Mouse (Mus musculus): ENCODE measurements at regions not wholly inside any gene's neighbourhood (a gene's known extent, or its start where the extent isn't known, plus 50 kb on each side); places are given as distances from the start of the nearest gene placed in this dataset.

DNA sequence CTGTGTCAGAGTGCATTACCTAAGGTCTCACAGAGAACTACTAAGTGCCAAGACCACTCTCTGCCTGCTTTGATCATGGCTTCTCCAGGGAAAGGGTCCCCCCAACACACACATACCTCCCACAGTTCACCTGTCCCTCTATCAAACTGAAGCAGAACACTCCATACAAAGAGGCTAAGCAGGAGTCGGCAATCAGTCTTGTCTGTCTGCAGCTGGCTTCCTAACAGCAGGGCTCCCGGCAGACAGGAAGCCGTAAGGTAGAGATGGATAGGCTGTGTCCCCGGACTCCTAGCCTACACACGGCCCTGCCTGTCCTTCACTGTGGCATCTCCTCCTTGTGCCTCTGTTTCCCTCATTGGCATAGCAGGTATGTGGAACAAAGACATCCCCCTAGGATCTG is 192.2 kb downstream of the Bcl11b start:
- DNase-seq (ENCODE audit: low spot score) (no peak), ATAC-seq (replicated peaks; ENCODE audit: insufficient number of reproducible peaks, low FRiP score, low TSS enrichment, low read depth) (no peak)
- peaks cover 10% of the 10 kb centered on the region for H3K4me1 ChIP-seq (ENCODE audit: control insufficient read depth, insufficient read depth, low read length)
- H3K9ac ChIP-seq (replicated peaks; ENCODE audit: low read length): no peak overlapping the region
- H3K9me3 ChIP-seq (replicated peaks; ENCODE audit: control insufficient read depth, low read length): no peaks in the 10 kb centered on the region
- no peak overlapping the region for H3K4me3 ChIP-seq (ENCODE audit: low read depth, low read length)
- no peak overlapping the region for H3K4me2 ChIP-seq (ENCODE audit: low read depth, low read length)
- 37% methylated on average over 5 of the region's 5 CpGs for WGBS
- no peak overlapping the region for H3K27ac ChIP-seq (replicated peaks; ENCODE audit: low read depth, low read length)
- H3K27me3 ChIP-seq (ENCODE audit: control insufficient read depth, insufficient read depth, low read length): no peaks in the 10 kb centered on the region
- H3K36me3 ChIP-seq (replicated peaks; ENCODE audit: control insufficient read depth, insufficient read depth, low read depth, low read length): no peaks in the 10 kb centered on the region

DNA sequence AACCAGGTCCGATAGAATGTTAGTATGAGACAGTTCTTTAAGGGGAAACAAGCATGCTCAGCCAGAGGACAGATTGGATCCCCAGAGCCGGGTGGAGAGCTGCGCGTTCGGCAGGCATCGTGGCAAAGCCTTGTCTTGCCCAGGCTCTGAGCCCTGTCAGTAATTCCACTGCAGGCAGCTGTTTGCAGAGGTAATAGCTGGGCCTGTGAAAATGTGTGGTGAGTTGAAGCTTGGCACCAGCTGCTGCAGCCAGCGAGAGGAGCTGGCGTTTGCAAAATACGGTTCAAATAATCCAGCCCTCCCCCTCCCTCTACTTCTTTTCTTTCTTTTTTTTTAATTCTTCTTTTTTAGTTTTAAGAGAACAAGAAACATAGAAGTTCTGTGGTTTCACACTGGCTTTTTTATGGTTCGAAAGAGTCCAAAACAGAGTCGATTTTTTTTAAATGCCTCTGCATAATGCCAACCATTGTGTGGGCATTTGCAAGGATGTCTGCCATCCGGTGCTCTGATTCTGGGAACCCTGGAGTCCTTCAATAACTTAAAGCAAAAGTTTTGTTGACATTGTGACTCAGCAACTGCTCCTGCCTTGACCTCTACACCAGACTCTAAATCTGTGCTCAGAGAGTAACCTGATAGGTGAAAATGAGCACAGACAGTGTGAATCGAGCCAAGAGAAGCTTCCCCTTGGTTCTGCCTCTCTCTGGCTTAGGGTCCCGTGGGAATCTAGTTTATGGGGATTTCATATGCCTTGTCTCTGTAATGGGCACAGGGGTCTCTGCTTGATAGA is 190.7 kb downstream of the Bcl11b start:
- ATAC-seq (replicated peaks; ENCODE audit: insufficient number of reproducible peaks, low FRiP score, low TSS enrichment, low read depth): no peak
- H3K27ac ChIP-seq (replicated peaks; ENCODE audit: low read depth, low read length): no peak overlapping the region
- peak; percentile 56 for DNase-seq (ENCODE audit: low spot score)
- no peak overlapping the region for H3K4me2 ChIP-seq (ENCODE audit: low read depth, low read length)
- WGBS: 57% methylated on average over 14 of the region's 14 CpGs
- peaks cover 6% of the 10 kb centered on the region for H3K4me1 ChIP-seq (ENCODE audit: control insufficient read depth, insufficient read depth, low read length)
- H3K4me3 ChIP-seq (ENCODE audit: low read depth, low read length): no peak overlapping the region
- no peaks in the 10 kb centered on the region for H3K9me3 ChIP-seq (replicated peaks; ENCODE audit: control insufficient read depth, low read length)
- H3K36me3 ChIP-seq (replicated peaks; ENCODE audit: control insufficient read depth, insufficient read depth, low read depth, low read length): no peaks in the 10 kb centered on the region
- no peaks in the 10 kb centered on the region for H3K27me3 ChIP-seq (ENCODE audit: control insufficient read depth, insufficient read depth, low read length)
- H3K9ac ChIP-seq (replicated peaks; ENCODE audit: low read length): no peak overlapping the region

GRCm38 (mm10) chr12:107814926-107815325 is 188.5 kb downstream of the Bcl11b start:
- 86% methylated on average over 7 of the region's 7 CpGs for WGBS
- no peak overlapping the region for H3K4me2 ChIP-seq (ENCODE audit: low read depth, low read length)
- H3K9ac ChIP-seq (replicated peaks; ENCODE audit: low read length): no peak overlapping the region
- H3K4me1 ChIP-seq (ENCODE audit: control insufficient read depth, insufficient read depth, low read length): no peaks in the 10 kb centered on the region
- no peak overlapping the region for H3K4me3 ChIP-seq (ENCODE audit: low read depth, low read length)
- no peaks in the 10 kb centered on the region for H3K36me3 ChIP-seq (replicated peaks; ENCODE audit: control insufficient read depth, insufficient read depth, low read depth, low read length)
- no peaks in the 10 kb centered on the region for H3K9me3 ChIP-seq (replicated peaks; ENCODE audit: control insufficient read depth, low read length)
- no peak overlapping the region for H3K27ac ChIP-seq (replicated peaks; ENCODE audit: low read depth, low read length)
- no peaks in the 10 kb centered on the region for H3K27me3 ChIP-seq (ENCODE audit: control insufficient read depth, insufficient read depth, low read length)
- DNase-seq (ENCODE audit: low spot score): no peak
- ATAC-seq (replicated peaks; ENCODE audit: insufficient number of reproducible peaks, low FRiP score, low TSS enrichment, low read depth): no peak

- no peaks in the 10 kb centered on the region for H3K36me3 ChIP-seq (replicated peaks; ENCODE audit: control insufficient read depth, insufficient read depth, low read depth, low read length)
- WGBS: 85% methylated on average over 5 of the region's 5 CpGs
- DNase-seq (ENCODE audit: low spot score): no peak
- ATAC-seq (replicated peaks; ENCODE audit: insufficient number of reproducible peaks, low FRiP score, low TSS enrichment, low read depth): no peak
- H3K9ac ChIP-seq (replicated peaks; ENCODE audit: low read length): no peak overlapping the region
- no peaks in the 10 kb centered on the region for H3K27me3 ChIP-seq (ENCODE audit: control insufficient read depth, insufficient read depth, low read length)
- no peak overlapping the region for H3K4me3 ChIP-seq (ENCODE audit: low read depth, low read length)
- no peak overlapping the region for H3K4me2 ChIP-seq (ENCODE audit: low read depth, low read length)
- no peaks in the 10 kb centered on the region for H3K9me3 ChIP-seq (replicated peaks; ENCODE audit: control insufficient read depth, low read length)
- no peak overlapping the region for H3K27ac ChIP-seq (replicated peaks; ENCODE audit: low read depth, low read length)
- no peaks in the 10 kb centered on the region for H3K4me1 ChIP-seq (ENCODE audit: control insufficient read depth, insufficient read depth, low read length)
Observed at GRCm38 (mm10) chr12:107823768-107824394, 179.5 kb downstream of the Bcl11b start.

DNA sequence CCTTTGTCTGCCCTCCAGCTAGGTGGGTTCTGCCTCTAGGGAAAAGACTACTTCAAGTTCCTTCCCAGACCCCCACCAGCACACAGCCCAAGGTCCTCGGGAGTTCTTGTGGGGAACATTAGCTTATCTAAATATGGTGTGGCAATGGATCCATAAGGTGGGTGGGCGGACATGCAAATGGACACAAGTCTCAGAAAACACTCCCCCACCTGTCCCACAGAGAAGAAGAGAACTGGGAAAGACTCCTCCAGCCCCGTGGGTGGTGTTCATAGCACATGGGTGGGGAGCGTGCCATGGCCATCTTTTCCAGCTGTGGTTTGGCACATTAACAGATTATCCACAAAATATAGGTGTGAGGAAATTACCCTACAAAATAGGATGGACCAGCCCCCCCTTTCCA is 177.5 kb downstream of the Bcl11b start:
- no peaks in the 10 kb centered on the region for H3K9me3 ChIP-seq (replicated peaks; ENCODE audit: control insufficient read depth, low read length)
- H3K36me3 ChIP-seq (replicated peaks; ENCODE audit: control insufficient read depth, insufficient read depth, low read depth, low read length): no peaks in the 10 kb centered on the region
- no peak overlapping the region for H3K9ac ChIP-seq (replicated peaks; ENCODE audit: low read length)
- 90% methylated on average over 4 of the region's 4 CpGs for WGBS
- DNase-seq (ENCODE audit: low spot score): no peak
- ATAC-seq (replicated peaks; ENCODE audit: insufficient number of reproducible peaks, low FRiP score, low TSS enrichment, low read depth): no peak
- H3K4me1 ChIP-seq (ENCODE audit: control insufficient read depth, insufficient read depth, low read length): no peaks in the 10 kb centered on the region
- no peak overlapping the region for H3K27ac ChIP-seq (replicated peaks; ENCODE audit: low read depth, low read length)
- no peaks in the 10 kb centered on the region for H3K27me3 ChIP-seq (ENCODE audit: control insufficient read depth, insufficient read depth, low read length)
- no peak overlapping the region for H3K4me3 ChIP-seq (ENCODE audit: low read depth, low read length)
- H3K4me2 ChIP-seq (ENCODE audit: low read depth, low read length): no peak overlapping the region

DNA sequence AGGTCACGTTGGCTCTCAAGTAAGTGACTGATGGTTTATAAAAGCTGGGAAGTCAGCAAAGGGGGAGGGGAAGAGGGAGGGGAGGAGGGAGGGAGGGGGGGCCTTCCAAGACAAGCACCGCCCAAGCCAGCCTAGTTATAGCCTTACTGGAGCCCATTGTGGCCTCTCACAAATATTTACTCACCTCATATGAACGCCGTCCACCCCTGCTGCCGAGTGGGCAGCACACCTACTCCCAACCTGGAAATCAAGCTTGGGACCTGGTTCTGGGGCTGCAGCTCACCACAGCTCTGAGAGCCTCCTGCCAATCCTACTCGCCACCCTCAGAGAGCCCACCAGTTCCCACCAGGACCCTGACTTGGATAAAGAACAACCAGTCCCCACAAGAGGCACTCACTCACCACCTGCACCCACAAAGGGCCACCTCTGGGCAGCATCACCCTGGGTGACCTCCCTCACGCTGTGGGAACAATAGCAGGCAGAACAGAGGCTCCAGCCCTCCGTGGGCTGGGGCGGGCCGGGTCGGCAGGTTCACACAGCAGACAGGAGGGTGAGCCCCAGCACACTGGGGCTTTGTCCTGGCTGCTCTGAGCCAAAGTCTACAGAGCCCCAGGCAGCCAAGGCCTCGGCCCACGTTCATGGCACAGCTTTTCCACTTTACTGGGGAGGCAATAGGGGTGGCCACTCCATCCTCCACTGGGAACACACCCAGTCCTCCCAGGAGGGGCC is 171.8 kb downstream of the Bcl11b start:
- ATAC-seq (replicated peaks; ENCODE audit: insufficient number of reproducible peaks, low FRiP score, low TSS enrichment, low read depth): no peak
- H3K9ac ChIP-seq (replicated peaks; ENCODE audit: low read length): no peak overlapping the region
- H3K36me3 ChIP-seq (replicated peaks; ENCODE audit: control insufficient read depth, insufficient read depth, low read depth, low read length): no peaks in the 10 kb centered on the region
- no peaks in the 10 kb centered on the region for H3K4me1 ChIP-seq (ENCODE audit: control insufficient read depth, insufficient read depth, low read length)
- no peaks in the 10 kb centered on the region for H3K9me3 ChIP-seq (replicated peaks; ENCODE audit: control insufficient read depth, low read length)
- H3K4me2 ChIP-seq (ENCODE audit: low read depth, low read length): no peak overlapping the region
- no peak overlapping the region for H3K27ac ChIP-seq (replicated peaks; ENCODE audit: low read depth, low read length)
- H3K4me3 ChIP-seq (ENCODE audit: low read depth, low read length): no peak overlapping the region
- no peak for DNase-seq (ENCODE audit: low spot score)
- WGBS: 40% methylated on average over 13 of the region's 13 CpGs
- no peaks in the 10 kb centered on the region for H3K27me3 ChIP-seq (ENCODE audit: control insufficient read depth, insufficient read depth, low read length)

- Histone ChIP-seq H3K9me3 (replicated peaks; ENCODE audit: control insufficient read depth, low read length) (no peaks in the 10 kb centered on the region), H3K36me3 (replicated peaks; ENCODE audit: control insufficient read depth, insufficient read depth, low read depth, low read length) (no peaks in the 10 kb centered on the region), H3K27ac (replicated peaks; ENCODE audit: low read depth, low read length) (no peak overlapping the region), H3K4me3 (ENCODE audit: low read depth, low read length) (no peak overlapping the region), H3K4me2 (ENCODE audit: low read depth, low read length) (no peak overlapping the region), H3K27me3 (ENCODE audit: control insufficient read depth, insufficient read depth, low read length) (no peaks in the 10 kb centered on the region), H3K4me1 (ENCODE audit: control insufficient read depth, insufficient read depth, low read length) (no peaks in the 10 kb centered on the region), H3K9ac (replicated peaks; ENCODE audit: low read length) (no peak overlapping the region)
- DNase-seq (ENCODE audit: low spot score) (no peak), ATAC-seq (replicated peaks; ENCODE audit: insufficient number of reproducible peaks, low FRiP score, low TSS enrichment, low read depth) (no peak)
- 92% methylated on average over 8 of the region's 8 CpGs for WGBS
Observed at GRCm38 (mm10) chr12:107833001-107833400, 170.4 kb downstream of the Bcl11b start.

GRCm38 (mm10) chr12:107834512-107834911 is 168.9 kb downstream of the Bcl11b start:
- Histone ChIP-seq H3K4me1 (ENCODE audit: control insufficient read depth, insufficient read depth, low read length) (no peaks in the 10 kb centered on the region), H3K4me2 (ENCODE audit: low read depth, low read length) (no peak overlapping the region), H3K27ac (replicated peaks; ENCODE audit: low read depth, low read length) (no peak overlapping the region), H3K4me3 (ENCODE audit: low read depth, low read length) (no peak overlapping the region), H3K27me3 (ENCODE audit: control insufficient read depth, insufficient read depth, low read length) (no peaks in the 10 kb centered on the region), H3K9ac (replicated peaks; ENCODE audit: low read length) (no peak overlapping the region), H3K9me3 (replicated peaks; ENCODE audit: control insufficient read depth, low read length) (no peaks in the 10 kb centered on the region), H3K36me3 (replicated peaks; ENCODE audit: control insufficient read depth, insufficient read depth, low read depth, low read length) (no peaks in the 10 kb centered on the region)
- DNase-seq (ENCODE audit: low spot score) (no peak), ATAC-seq (replicated peaks; ENCODE audit: insufficient number of reproducible peaks, low FRiP score, low TSS enrichment, low read depth) (no peak)
- WGBS: 82% methylated on average over 5 of the region's 5 CpGs

Measured in embryonic facial prominence, embryonic 11.5 days (tissue).